Mouse (Mus musculus): ENCODE measurements around the gene Crk. TPM values are rescaled to one million over a fixed set of nuclear protein-coding genes. Genes with fewer than 3 reads are reported as not detected.
A peak's percentile ranks its signal among the peaks of the same experiment; 100 is the strongest.

The Crk gene
- polyA plus RNA-seq, 1 experiment: 27.0 TPM

DNA sequence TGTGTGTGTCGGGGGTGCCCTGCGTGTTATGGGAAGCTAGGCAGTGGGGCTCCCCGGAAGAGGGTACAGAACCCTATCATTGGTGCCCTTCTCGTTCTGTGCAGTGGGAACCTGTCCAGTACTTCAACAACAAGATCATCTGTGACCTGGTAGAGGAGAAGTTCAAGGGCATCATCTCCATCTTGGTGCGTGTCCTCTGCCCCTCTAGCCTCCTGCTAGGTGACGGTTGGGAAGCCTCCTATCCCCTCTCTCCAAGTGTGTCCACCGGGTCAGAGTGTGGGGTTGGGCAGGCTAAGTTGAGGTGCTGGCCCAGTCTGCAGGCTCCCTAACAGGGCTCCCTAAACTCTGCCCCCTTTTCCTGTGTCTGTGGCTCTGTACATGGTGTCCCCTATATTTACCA is 16.9 kb upstream of the Crk start:
- no peak for TF ChIP-seq CTCF (IDR thresholded peaks at IDR 0.05; ENCODE audit: control insufficient read depth, insufficient read depth, insufficient replicate concordance, low read depth, low read length)
- TF ChIP-seq POLR2A (IDR thresholded peaks at IDR 0.05; ENCODE audit: control insufficient read depth, low read depth, low read length): no peak
- no peaks in the 10 kb centered on the region for H3K27me3 ChIP-seq (ENCODE audit: control insufficient read depth, insufficient read depth, low read length)
- peaks cover 4% of the 10 kb centered on the region for H3K4me1 ChIP-seq (ENCODE audit: control insufficient read depth, insufficient read depth, low read length)
- peaks cover 1% of the 10 kb centered on the region for H3K36me3 ChIP-seq (ENCODE audit: control insufficient read depth, insufficient read depth, low read length)
- no peak overlapping the region for H3K4me3 ChIP-seq (ENCODE audit: control insufficient read depth, low read depth, low read length)
- H3K27ac ChIP-seq (ENCODE audit: control insufficient read depth, insufficient read depth, low read depth, low read length): no peak overlapping the region

DNA sequence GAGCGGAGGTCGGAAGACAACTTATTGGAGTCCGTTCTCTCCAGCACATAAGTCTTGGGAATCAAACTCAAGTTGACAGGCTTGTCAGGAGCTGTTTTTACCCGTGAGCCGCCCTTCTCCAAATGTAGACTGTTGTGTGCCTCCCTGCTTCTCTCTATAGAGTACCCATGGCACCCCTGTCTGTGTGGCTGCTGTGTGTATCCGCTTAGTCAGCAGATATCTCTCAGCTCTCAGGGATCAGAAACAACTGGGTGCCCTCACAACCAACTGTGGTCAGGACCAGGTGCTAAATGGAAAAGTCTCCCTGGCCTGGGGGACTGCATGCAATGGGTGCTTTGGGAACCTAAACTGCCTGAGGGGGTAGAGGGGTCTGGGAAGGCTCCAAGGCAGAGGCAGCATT is 12.8 kb upstream of the Crk start:
- Histone ChIP-seq H3K4me3 (ENCODE audit: control insufficient read depth, low read depth, low read length) (no peak overlapping the region), H3K27ac (ENCODE audit: control insufficient read depth, insufficient read depth, low read depth, low read length) (no peak overlapping the region), H3K4me1 (ENCODE audit: control insufficient read depth, insufficient read depth, low read length) (peaks cover 5% of the 10 kb centered on the region), H3K36me3 (ENCODE audit: control insufficient read depth, insufficient read depth, low read length) (peaks cover 4% of the 10 kb centered on the region), H3K27me3 (ENCODE audit: control insufficient read depth, insufficient read depth, low read length) (no peaks in the 10 kb centered on the region)
- TF ChIP-seq POLR2A (IDR thresholded peaks at IDR 0.05; ENCODE audit: control insufficient read depth, low read depth, low read length) (no peak), CTCF (IDR thresholded peaks at IDR 0.05; ENCODE audit: control insufficient read depth, insufficient read depth, insufficient replicate concordance, low read depth, low read length) (no peak)

DNA sequence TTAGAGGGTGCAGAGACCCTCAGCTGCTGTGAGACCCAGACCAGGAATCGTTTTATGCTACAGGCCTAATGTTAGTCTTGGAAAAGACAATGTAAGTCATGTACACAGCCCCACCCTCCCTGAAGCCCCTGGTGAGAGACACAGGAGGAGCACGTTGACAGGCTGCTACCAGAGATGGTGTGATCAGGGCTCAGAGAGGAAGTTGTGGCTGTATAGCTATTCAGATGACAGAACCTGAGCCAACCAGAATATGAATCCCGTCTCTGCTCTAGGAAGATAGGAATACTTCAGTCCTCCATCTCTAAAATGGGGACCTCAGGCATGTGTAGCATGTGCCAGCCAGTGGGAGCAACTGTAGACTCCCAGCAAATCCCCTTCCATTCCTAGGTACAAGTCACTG is 10.4 kb upstream of the Crk start:
- Histone ChIP-seq H3K36me3 (ENCODE audit: control insufficient read depth, insufficient read depth, low read length) (peaks cover 6% of the 10 kb centered on the region), H3K4me1 (ENCODE audit: control insufficient read depth, insufficient read depth, low read length) (peaks cover 5% of the 10 kb centered on the region), H3K27me3 (ENCODE audit: control insufficient read depth, insufficient read depth, low read length) (no peaks in the 10 kb centered on the region), H3K27ac (ENCODE audit: control insufficient read depth, insufficient read depth, low read depth, low read length) (no peak overlapping the region), H3K4me3 (ENCODE audit: control insufficient read depth, low read depth, low read length) (peak overlapping the region; percentile 52)
- TF ChIP-seq POLR2A (IDR thresholded peaks at IDR 0.05; ENCODE audit: control insufficient read depth, low read depth, low read length) (no peak), CTCF (IDR thresholded peaks at IDR 0.05; ENCODE audit: control insufficient read depth, insufficient read depth, insufficient replicate concordance, low read depth, low read length) (no peak)

DNA sequence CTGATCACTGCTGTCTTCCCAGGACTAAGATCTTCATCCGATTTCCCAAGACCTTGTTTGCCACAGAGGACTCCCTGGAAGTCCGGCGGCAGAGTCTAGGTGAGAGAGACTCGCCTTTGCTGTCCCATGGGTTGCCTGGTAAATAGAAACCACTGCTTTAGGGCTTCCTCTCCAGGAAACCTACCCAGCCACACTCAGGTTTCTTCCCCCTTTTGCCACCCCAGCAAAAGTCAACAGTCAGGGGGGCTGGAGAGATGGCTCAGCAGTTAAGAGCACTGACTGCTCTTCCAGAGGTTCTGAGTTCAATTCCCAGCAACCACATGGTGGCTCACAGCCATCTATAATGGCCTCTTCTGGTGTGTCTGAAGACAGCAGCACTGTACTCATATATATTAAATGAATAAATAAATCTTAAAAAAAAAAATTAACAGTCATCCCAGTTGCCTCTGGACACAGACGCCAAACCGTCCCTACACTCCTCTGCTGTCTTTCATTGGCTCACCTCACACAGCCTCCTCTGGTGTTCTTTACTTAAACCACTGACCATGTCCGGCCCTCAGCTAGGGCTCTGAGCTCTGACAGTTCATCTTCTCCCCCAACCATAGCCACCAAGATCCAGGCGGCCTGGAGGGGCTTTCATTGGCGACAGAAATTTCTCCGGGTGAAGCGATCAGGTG is 9.7 kb upstream of the Crk start:
- peak overlapping the region; percentile 58 for H3K4me3 ChIP-seq (ENCODE audit: control insufficient read depth, low read depth, low read length)
- TF ChIP-seq POLR2A (IDR thresholded peaks at IDR 0.05; ENCODE audit: control insufficient read depth, low read depth, low read length): no peak
- no peak for TF ChIP-seq CTCF (IDR thresholded peaks at IDR 0.05; ENCODE audit: control insufficient read depth, insufficient read depth, insufficient replicate concordance, low read depth, low read length)
- H3K36me3 ChIP-seq (ENCODE audit: control insufficient read depth, insufficient read depth, low read length): peaks cover 6% of the 10 kb centered on the region
- H3K4me1 ChIP-seq (ENCODE audit: control insufficient read depth, insufficient read depth, low read length): peaks cover 5% of the 10 kb centered on the region
- no peak overlapping the region for H3K27ac ChIP-seq (ENCODE audit: control insufficient read depth, insufficient read depth, low read depth, low read length)
- H3K27me3 ChIP-seq (ENCODE audit: control insufficient read depth, insufficient read depth, low read length): no peaks in the 10 kb centered on the region

DNA sequence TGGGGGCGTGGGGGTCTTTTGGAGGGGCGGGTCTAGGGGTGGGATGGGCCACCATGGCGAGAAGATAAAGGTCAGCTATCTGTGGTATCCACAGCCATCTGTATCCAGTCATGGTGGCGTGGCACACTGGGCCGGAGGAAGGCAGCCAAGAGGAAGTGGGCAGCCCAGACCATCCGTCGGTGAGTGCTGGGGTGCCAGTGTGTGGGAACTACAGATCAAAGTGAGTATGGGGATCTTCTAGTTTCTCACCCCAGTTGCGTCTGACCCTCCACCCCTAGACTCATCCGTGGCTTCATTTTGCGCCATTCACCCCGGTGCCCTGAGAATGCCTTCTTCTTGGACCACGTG is 9.2 kb upstream of the Crk start:
- Histone ChIP-seq H3K4me3 (ENCODE audit: control insufficient read depth, low read depth, low read length) (peak overlapping the region; percentile 69), H3K27me3 (ENCODE audit: control insufficient read depth, insufficient read depth, low read length) (no peaks in the 10 kb centered on the region), H3K36me3 (ENCODE audit: control insufficient read depth, insufficient read depth, low read length) (peaks cover 6% of the 10 kb centered on the region), H3K4me1 (ENCODE audit: control insufficient read depth, insufficient read depth, low read length) (peaks cover 5% of the 10 kb centered on the region), H3K27ac (ENCODE audit: control insufficient read depth, insufficient read depth, low read depth, low read length) (peak overlapping the region; percentile 66)
- TF ChIP-seq POLR2A (IDR thresholded peaks at IDR 0.05; ENCODE audit: control insufficient read depth, low read depth, low read length) (no peak), CTCF (IDR thresholded peaks at IDR 0.05; ENCODE audit: control insufficient read depth, insufficient read depth, insufficient replicate concordance, low read depth, low read length) (no peak)

DNA sequence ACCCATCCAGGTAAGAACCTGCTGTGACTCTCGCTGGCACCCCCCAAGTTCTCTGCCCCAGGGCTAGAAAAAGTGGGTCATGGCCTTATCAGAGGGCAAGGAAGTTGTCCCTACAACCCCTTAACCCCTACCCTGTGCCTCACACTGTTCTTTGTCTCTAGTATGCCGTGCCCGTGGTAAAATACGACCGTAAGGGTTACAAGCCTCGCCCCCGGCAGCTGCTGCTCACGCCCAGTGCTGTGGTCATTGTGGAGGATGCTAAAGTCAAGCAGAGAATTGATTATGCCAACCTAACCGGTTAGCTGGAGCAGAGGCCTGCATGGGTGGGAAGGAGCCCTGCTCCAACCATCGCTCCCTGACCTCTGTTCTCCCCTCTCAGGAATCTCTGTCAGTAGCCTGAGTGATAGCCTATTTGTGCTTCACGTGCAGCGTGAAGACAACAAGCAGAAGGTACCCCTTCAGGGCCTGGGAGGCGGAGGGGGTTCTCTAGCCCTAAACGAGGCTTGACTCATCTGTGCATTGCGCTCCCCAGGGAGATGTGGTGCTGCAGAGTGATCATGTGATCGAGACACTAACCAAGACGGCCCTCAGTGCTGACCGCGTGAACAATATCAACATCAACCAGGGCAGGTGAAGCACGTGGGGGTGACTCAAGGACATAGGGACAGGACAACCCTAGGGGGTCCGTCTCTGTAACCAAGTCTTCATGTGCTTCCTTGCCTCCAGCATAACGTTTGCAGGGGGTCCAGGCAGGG is 7.5 kb upstream of the Crk start:
- Histone ChIP-seq H3K4me3 (ENCODE audit: control insufficient read depth, low read depth, low read length) (no peak overlapping the region), H3K4me1 (ENCODE audit: control insufficient read depth, insufficient read depth, low read length) (peaks cover 5% of the 10 kb centered on the region), H3K27ac (ENCODE audit: control insufficient read depth, insufficient read depth, low read depth, low read length) (no peak overlapping the region), H3K27me3 (ENCODE audit: control insufficient read depth, insufficient read depth, low read length) (no peaks in the 10 kb centered on the region), H3K36me3 (ENCODE audit: control insufficient read depth, insufficient read depth, low read length) (peaks cover 6% of the 10 kb centered on the region)
- TF ChIP-seq POLR2A (IDR thresholded peaks at IDR 0.05; ENCODE audit: control insufficient read depth, low read depth, low read length) (no peak), CTCF (IDR thresholded peaks at IDR 0.05; ENCODE audit: control insufficient read depth, insufficient read depth, insufficient replicate concordance, low read depth, low read length) (no peak)

DNA sequence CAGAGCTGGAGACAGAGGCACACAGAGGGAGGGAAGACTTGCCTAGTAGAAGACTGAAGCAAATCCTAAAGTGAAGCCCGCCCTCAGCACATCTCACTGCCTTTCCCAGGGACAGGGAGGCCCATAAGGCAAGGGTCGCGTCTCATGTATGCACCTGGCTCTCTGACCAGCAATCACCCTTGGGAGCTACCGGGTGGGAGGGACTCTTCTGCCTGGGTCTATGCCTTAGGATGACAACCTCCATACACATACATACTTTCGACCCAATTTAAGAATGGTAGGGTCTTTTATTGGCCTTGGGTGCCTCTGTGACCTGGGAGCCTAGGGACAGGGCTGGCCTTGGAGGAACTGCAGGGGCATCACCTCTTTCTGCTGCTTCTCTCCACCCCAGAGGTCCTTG is 5.6 kb upstream of the Crk start:
- Histone ChIP-seq H3K27ac (ENCODE audit: control insufficient read depth, insufficient read depth, low read depth, low read length) (no peak overlapping the region), H3K4me1 (ENCODE audit: control insufficient read depth, insufficient read depth, low read length) (peaks cover 3% of the 10 kb centered on the region)

More for the DNA sequence above, 5.6 kb upstream of the Crk start:
- no peaks in the 10 kb centered on the region for H3K27me3 ChIP-seq (ENCODE audit: control insufficient read depth, insufficient read depth, low read length)
- H3K36me3 ChIP-seq (ENCODE audit: control insufficient read depth, insufficient read depth, low read length): peaks cover 6% of the 10 kb centered on the region
- TF ChIP-seq CTCF (IDR thresholded peaks at IDR 0.05; ENCODE audit: control insufficient read depth, insufficient read depth, insufficient replicate concordance, low read depth, low read length) (no peak), POLR2A (IDR thresholded peaks at IDR 0.05; ENCODE audit: control insufficient read depth, low read depth, low read length) (no peak)
- no peak overlapping the region for H3K4me3 ChIP-seq (ENCODE audit: control insufficient read depth, low read depth, low read length)

Data from testis, adult 2 months (tissue).